Mouse (Mus musculus) forebrain, embryonic 11.5 days (tissue): ENCODE data around the gene Orc2. TPM values are rescaled to one million over a fixed set of nuclear protein-coding genes. Genes with fewer than 3 reads are reported as not detected.

ENCODE experiments used
- ATAC-seq: fragments of 200-750 bp; cut with Nextera tagmentation; replicated peaks from 2 replicates; pipeline ENCODE4 v1.8.0; 2017; ENCODE audit warnings: moderate TSS enrichment; ENCODE audit not compliant: low FRiP score
- DNase-seq: peaks from one replicate; pipeline ENCODE4 v3.0.0-alpha.2; 2017; ENCODE audit warnings: low spot score
- H3K27ac ChIP-seq: fragments of 300-500 bp; sonication (generic); 2 replicates; pipeline ENCODE4 v1.5.1; 2014; ENCODE audit warnings: low read depth, low read length
- H3K27me3 ChIP-seq: fragments of 300-500 bp; sonication (generic); 2 replicates; pipeline ENCODE4 v1.6.1; 2014; ENCODE audit warnings: mild to moderate bottlenecking, low read length, mixed read lengths; ENCODE audit not compliant: control insufficient read depth, insufficient read depth
- H3K36me3 ChIP-seq: fragments of 300-500 bp; sonication (generic); 2 replicates; pipeline ENCODE4 v1.6.1; 2014; ENCODE audit warnings: mild to moderate bottlenecking, low read length, moderate library complexity, mixed read lengths; ENCODE audit not compliant: control insufficient read depth, insufficient read depth
- H3K4me1 ChIP-seq: fragments of 300-500 bp; sonication (generic); replicated peaks from 2 replicates; pipeline ENCODE4 v1.6.1; 2014; ENCODE audit warnings: low read length, mixed read lengths; ENCODE audit not compliant: control insufficient read depth, insufficient read depth
- H3K4me2 ChIP-seq: fragments of 300-500 bp; sonication (generic); 2 replicates; pipeline ENCODE4 v1.6.1; 2014; ENCODE audit warnings: low read depth, mild to moderate bottlenecking, low read length, moderate library complexity, mixed read lengths; ENCODE audit not compliant: severe bottlenecking
- H3K4me3 ChIP-seq: fragments of 300-500 bp; sonication (generic); 2 replicates; pipeline ENCODE4 v1.5.1; 2014; ENCODE audit warnings: low read depth, low read length
- H3K9ac ChIP-seq: fragments of 300-500 bp; sonication (generic); 2 replicates; pipeline ENCODE4 v1.6.1; 2014; ENCODE audit warnings: low read length
- H3K9me3 ChIP-seq: fragments of 300-500 bp; sonication (generic); 2 replicates; pipeline ENCODE4 v1.6.1; 2016; ENCODE audit warnings: low read length, mixed read lengths; ENCODE audit not compliant: control insufficient read depth
- WGBS: fragments of 180-500 bp; shearing (Covaris S2); extraction: QIAGEN DNeasy Blood & Tissue Kit; methylation state at CpG from one replicate; pipeline ENCODE4 v1.1.7; 2014; 5-methylcytosine and 5-hydroxymethylcytosine counted together
- polyA plus RNA-seq: library from polyadenylated mRNA; unstranded; fragments of >200 nt; fragmentation: Nextera tagmentation; extraction: Ambion mirVana; gene quantifications from 2 replicates; pipeline ENCODE4 v1.2.1, GENCODE M21; 2014

Orc2 gene
- polyA plus RNA-seq, 1 experiment from 2014 or later = 54.0 TPM

DNA sequence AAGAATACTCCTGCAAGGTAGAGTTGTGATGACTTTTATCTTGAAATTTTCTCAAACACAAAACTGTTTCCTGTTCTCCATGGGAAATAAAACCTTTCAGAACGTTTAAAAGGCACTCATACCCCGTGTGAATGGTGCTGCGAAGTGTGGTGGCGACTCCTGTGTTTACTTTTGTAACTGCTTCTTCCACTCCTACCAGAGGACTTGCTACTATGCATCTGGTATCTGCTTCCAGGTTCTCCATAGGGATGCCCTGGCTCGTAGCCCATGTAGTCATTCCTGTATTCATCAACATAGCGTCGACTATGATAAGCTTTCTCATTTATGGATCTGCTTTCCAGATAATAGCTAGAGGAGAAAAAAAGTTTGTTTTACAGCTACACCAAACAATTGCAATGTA, 83.9 kb downstream of the Orc2 start:
- ATAC-seq (no peak), DNase-seq (no peak)
- Histone ChIP-seq H3K27me3 (no peaks in the 10 kb centered on the region), H3K27ac (no peak overlapping the region), H3K4me1 (no peaks in the 10 kb centered on the region; the same call in 1 of the 2 replicates), H3K36me3 (peaks cover 15% of the 10 kb centered on the region; the same call in 1 of the 2 replicates), H3K9me3 (no peaks in the 10 kb centered on the region), H3K9ac (no peak overlapping the region), H3K4me2 (no peak overlapping the region), H3K4me3 (no peak overlapping the region)
- WGBS = 85% methylated on average over 7 of the region's 7 CpGs

DNA sequence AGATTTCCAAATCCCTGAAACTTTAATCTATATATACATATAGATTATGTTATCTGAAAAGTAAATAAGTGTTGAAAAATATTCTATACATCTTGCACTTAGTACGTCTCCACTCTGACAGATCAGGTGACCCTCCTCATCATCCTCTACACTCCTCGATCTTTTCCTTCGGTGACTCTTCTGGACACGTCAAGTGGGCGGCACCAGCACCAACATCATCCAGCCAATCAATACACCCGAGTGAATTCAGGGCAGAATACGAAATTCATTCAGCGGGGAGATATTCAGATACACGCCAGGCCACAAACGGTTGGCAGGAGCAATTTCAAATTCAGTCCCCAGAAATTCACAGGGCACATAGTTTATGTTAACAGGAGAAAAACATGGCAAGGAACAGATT, 84.9 kb downstream of the Orc2 start:
- no peak for DNase-seq
- no peaks in the 10 kb centered on the region for H3K9me3 ChIP-seq
- peaks cover 17% of the 10 kb centered on the region; the same call in 1 of the 2 replicates for H3K36me3 ChIP-seq
- H3K4me2 ChIP-seq = no peak overlapping the region
- ATAC-seq = no peak
- WGBS = 90% methylated on average over 10 of the region's 10 CpGs
- no peak overlapping the region for H3K9ac ChIP-seq
- no peaks in the 10 kb centered on the region; the same call in 1 of the 2 replicates for H3K4me1 ChIP-seq
- no peak overlapping the region for H3K27ac ChIP-seq
- no peaks in the 10 kb centered on the region for H3K27me3 ChIP-seq
- H3K4me3 ChIP-seq = no peak overlapping the region

- Histone ChIP-seq H3K27me3 (no peaks in the 10 kb centered on the region), H3K27ac (no peak overlapping the region), H3K4me2 (no peak overlapping the region), H3K9me3 (no peaks in the 10 kb centered on the region), H3K4me3 (no peak overlapping the region), H3K36me3 (peaks cover 38% of the 10 kb centered on the region), H3K9ac (no peak overlapping the region), H3K4me1 (no peaks in the 10 kb centered on the region; the same call in 1 of the 2 replicates)
- WGBS = 86% methylated on average over 2 of the region's 2 CpGs
- DNase-seq = no peak
- ATAC-seq = no peak
These were observed 88.9 kb downstream of the Orc2 start for GRCm38 (mm10) chr1:58416048-58416447.

DNA sequence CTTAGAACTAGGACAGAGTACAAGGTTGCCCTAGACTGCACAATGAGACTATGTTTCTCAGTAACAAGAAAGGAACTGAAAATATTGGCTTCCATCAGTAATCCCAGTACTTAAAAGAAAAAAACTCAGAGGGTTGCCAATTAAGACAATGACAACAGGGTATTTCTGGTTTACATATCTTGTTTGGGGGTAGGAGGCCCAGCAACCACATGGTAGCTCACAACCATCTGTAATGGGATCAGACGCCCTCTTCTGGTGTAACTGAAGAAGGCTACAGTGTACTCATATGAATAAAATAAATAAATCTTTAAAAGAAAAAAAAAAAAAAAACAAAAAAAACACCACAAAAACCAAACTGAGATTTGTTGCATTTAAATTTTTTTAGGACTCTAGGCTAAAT, 89.5 kb downstream of the Orc2 start:
- no peaks in the 10 kb centered on the region for H3K9me3 ChIP-seq
- no peaks in the 10 kb centered on the region for H3K4me1 ChIP-seq
- whole genome bisulfite sequencing = 53% methylated on average over 1 of the region's 1 CpGs
- no peaks in the 10 kb centered on the region for H3K27me3 ChIP-seq
- no peak overlapping the region for H3K27ac ChIP-seq
- H3K9ac ChIP-seq = no peak overlapping the region
- H3K4me2 ChIP-seq = no peak overlapping the region
- DNase-seq = no peak
- peaks cover 38% of the 10 kb centered on the region for H3K36me3 ChIP-seq
- H3K4me3 ChIP-seq = no peak overlapping the region
- no peak for ATAC-seq

Other genes starting within 250 kb of the Orc2 start
- gene Aox2, start 226.8 kb downstream of the Orc2 start, polyA plus RNA-seq = 0.05 TPM in 1 of 2 replicates, not detected in the other
- 515 and 551 TPM in 2 replicates for gene Bzw1, start 112.2 kb downstream of the Orc2 start, polyA plus RNA-seq
- gene Clk1, start 81.0 kb downstream of the Orc2 start, polyA plus RNA-seq = 150 and 158 TPM in 2 replicates
- gene Nif3l1, start 60.0 kb downstream of the Orc2 start, polyA plus RNA-seq = 64.6 and 66.6 TPM in 2 replicates
- gene Ppil3, start 59.6 kb downstream of the Orc2 start, polyA plus RNA-seq = 53.8 and 53.9 TPM in 2 replicates
- gene Fam126b, start 81.2 kb upstream of the Orc2 start, polyA plus RNA-seq = 8.0 and 8.5 TPM in 2 replicates
- 142 and 146 TPM in 2 replicates for gene Ndufb3, start 81.3 kb upstream of the Orc2 start, polyA plus RNA-seq
- not detected in 2 replicates for gene Als2cr12, start 190.9 kb upstream of the Orc2 start, polyA plus RNA-seq
- gene Cflar, start 206.4 kb upstream of the Orc2 start, polyA plus RNA-seq = 21.3 and 24.1 TPM in 2 replicates